Mouse (Mus musculus) Muller cell, postnatal 12 days (primary cell): ENCODE measurements around the gene Mkrn1.
A peak's percentile ranks its signal among the peaks of the same experiment; 100 is the strongest.
"Not testable (repeated sequence)": the region's sequence is repeated elsewhere in the genome, so short reads cannot be mapped to it uniquely, and the experiment has no call there.

Source experiments
- DNase-seq: peaks from one replicate; pipeline ENCODE4 v3.0.0-alpha.2; 2015; ENCODE audit errors: inconsistent ontology term

The Mkrn1 gene

DNA sequence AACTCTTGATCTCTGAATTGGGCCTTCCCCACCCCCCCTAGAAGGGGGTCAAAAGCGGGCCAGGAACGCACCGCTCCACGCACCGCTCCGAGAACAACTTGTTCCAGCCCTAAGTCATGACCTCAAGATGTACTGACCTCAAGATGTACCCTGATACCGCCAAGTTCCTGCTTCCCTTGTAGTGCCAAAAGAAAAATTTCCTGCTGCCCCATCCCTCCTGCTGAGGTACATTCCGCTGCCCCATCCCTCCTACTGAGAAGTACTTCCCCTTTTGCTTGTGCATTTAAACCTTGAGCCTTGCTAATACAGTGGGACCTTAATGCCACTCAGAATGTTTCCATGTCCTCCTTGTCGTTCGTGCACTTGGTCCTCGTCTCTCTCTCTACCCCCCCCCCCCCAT lies 10.5 kb upstream of the Mkrn1 start:
- no peak for DNase-seq

DNA sequence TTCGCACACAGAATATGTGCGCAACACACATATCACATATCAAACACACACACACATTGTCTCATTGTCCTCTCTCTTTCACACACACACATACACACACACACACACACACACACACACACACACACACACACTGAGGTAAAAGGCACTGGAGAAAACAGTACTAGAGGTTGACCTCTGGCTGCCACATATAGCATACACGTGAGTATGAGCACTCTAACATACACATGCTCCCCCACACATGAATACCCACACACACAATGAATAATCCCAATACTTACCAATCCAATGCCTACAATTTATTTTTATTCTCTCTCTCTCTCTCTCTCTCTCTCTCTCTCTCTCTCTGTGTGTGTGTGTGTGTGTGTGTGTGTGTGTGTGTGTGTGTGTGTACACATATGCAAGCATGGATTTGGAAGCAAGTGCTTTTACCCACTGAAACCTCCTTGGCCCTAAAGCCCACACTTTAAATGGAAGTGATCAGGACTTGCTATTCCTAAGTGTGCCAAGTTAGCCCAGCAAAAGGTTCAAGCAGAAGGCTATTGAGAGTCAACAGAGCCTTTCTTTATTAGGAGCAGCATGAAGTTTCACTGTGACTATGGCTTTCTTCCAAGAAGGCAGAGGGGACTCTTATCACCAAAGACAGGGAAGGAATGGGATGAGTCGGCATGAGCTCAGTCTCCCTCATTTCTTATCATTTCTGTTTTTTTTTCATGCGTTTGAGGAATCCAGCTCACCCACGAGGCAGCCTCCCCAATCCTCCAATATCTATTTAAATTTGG lies 8.9 kb upstream of the Mkrn1 start:
- peak; percentile 24 for DNase-seq

DNA sequence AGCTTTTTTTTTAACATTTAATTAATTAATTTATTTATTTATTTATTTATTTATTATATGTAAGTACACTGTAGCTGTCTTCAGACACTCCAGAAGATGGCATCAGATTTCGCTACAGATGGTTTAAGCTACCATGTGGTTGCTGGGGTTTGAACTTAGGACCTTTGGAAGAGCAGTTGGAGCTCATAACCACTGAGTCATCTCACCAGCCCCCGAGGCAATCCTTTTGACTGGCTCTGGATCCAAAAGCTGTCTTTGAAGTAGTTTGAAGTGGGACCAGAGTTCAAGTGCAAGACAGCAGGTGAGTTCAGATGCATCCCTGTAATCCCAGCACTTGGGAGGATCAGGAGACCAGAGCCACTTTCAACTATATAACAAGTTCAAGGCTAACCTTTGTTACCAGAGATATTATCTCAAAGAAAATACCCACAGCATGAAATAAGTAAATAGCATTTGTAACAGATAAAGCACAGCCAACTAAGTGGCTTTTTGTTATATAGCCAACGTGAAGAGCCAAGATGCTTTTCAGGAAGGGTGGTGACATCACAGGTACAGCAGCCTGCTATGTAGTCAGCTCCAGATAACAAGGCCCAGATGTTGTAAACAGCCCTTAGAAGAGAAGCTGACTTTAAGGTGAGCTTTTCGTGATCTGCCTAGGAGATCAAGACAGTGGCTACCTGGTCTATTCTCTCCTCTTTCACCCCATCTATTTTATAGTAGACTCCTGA lies 7.2 kb upstream of the Mkrn1 start:
- peak; percentile 45 for DNase-seq

DNA sequence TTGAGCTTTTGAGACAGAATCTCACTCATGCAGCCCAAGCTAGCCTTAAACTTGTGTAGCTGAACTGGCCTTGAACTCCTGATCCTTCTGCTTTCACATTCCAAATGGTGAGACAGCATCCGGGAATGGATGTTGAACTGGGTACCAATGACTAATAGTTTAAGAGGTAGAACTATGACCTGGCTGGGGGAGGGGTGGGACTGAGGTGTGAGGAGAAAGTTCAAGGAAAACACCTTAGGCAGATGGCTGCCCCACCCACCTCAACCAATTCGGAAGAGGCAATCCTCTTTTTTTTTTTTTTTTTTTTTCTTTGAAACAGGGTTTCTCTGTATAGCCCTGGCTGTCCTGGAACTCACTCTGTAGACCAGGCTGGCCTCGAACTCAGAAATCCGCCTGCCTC lies 6.5 kb upstream of the Mkrn1 start:
- DNase-seq, result no peak

DNA sequence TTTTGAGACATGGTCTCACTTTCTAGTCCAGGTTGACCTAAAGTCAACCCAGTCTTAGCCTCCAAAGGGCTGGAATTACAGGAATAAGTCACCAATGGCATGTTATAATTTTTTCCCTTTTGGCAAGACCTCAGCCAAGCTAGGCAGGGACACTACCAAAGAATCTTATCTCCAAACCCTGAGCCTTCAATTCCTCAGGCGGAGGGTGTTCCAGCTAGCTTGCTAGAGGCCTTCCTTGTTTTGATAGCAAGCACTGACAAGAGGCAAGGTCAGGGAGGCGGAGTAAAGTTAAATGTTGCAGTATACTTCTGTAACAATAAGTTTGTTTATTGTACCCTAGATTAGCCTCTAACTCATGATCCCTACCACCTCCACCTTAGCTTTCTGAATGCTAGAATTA lies 4.9 kb upstream of the Mkrn1 start:
- no peak for DNase-seq

DNA sequence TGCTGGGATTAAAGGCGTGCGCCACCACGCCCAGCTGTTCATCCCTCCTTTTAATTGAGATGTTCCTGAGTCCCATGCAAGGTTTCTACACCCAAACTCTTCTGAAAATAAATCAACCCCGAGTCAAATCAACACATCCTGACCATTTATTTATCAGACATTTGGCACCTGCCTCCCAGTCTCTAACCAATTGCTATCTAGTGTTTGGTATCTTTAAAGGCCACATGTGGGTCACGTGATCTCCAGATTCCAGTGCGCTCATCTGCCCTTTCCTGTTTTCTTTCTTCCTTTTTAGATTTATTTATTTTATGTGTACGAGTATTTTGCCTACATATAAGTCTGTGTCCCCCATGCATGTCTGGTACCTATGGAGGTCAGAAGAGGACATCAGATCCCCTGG lies 3.4 kb upstream of the Mkrn1 start:
- DNase-seq, result no peak

DNA sequence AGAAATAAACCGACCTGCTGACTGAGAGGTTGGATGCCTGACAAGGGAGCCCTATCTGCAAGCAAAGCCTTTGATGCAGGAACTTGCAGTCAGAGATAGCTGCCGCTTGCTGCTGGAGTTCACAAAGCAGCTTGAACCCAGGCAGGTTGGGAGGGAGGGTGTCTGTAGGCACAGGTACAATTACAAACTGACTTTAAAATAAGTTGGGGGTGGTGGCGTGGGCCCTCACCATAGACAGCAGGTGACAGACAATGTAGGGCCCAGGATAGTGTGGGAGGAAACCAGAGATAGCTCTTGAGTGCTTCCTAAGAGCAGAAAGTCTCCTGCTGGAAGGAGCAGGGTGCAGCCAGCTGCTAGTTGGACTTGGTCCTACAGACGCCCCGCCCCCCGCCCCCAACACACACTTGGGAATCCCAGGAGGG lies 2.9 kb upstream of the Mkrn1 start:
- DNase-seq, result no peak

DNA sequence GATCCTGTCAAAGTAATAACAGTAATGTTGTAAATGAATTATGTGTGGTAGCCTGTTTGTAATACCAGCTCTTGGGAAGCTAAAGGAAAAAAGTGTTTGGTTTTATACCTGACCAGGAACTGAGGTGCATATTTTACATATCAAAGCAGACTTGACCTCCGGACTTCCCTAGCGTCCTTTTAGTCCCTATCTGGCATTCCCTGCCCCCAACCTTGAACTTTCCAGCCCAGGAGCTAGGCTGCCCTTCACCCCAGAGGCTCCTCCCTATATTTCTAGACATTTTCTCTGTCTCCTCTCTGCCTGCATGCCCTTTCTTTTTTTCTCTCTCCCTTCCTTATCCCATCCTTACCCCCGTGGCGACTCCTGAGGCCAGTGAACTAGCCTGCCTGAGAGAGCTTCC lies 605 bp upstream of the Mkrn1 start:
- DNase-seq, result no peak

DNA sequence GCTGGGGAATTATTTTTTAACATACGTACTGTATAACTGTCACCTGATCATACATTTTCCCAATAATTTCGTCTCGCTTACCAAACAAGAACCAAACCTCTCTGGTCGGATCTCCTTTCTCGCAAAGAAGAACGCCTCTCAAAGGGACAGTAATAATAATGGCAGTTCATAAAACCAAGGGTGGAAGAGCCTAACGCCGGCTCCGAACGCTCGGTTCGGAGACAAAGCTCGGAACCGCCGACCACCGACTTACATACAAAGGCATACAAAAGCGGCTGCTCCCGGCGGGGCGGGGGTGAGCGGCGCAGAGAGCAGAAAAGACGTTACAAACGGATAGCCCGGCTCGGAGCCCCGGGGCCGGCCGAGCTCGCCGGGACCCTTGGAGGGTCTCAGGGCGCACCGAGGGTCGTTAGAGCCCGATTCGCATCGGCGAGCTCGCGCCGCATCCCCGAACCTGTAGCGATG lies 844 bp downstream of the Mkrn1 start:
- DNase-seq, result peak; percentile 42

DNA sequence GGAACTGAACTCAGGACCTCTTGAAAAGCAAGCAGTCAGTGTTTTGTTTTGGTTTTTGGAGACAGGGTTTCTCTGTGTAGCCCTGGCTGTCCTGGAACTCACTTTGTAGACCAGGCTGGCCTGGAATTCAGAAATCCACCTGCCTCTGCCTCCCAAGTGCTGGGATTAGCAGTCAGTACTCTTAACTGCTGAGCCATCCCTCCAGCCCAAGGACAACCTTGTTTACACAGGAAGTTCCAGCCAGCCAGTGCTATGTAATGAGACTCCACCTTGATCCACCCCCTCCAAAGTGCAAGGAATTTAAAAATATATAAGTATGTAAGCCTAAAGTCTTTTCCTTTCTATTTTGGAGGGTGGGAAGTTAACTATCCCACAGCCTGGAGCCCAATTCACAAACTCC lies 3.6 kb downstream of the Mkrn1 start:
- not testable (repeated sequence) for DNase-seq

DNA sequence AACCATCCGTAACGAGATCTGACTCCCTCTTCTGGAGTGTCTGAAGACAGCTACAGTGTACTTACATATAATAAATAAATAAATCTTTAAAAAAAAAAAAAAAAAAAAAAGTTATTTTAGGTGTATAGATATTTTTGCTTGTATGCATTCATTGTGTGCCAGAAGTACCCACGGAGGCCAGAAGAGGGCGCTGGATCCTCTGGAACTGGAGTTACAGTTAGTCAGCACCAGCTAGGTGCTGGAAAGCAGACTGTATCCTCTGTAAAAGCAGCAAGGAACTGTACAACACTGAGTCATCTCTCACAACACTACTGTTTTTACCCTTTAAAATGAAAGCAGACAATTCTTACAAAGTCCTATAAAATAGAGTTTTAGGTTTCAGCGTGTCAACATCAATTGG lies 4.5 kb downstream of the Mkrn1 start:
- peak; percentile 29 for DNase-seq

DNA sequence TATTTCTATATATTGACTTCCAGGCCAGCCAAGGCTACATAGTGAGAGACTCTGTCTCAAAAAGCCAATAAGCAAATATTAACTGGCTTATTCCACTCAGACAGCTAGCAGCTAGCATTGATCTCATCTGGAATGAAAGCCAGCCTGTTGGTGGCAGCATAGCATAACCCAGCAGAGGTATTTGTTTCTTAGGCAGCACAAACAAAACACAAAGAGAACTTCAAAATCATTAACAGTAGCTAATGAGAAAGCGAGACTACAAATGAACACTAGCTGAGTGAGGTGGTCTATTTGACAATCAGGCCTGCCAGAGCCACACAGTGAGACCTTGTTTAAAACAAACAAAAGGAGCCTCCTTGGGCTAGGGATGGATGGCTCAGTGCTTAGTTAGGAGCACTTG lies 6.2 kb downstream of the Mkrn1 start:
- DNase-seq, result peak; percentile 47

DNA sequence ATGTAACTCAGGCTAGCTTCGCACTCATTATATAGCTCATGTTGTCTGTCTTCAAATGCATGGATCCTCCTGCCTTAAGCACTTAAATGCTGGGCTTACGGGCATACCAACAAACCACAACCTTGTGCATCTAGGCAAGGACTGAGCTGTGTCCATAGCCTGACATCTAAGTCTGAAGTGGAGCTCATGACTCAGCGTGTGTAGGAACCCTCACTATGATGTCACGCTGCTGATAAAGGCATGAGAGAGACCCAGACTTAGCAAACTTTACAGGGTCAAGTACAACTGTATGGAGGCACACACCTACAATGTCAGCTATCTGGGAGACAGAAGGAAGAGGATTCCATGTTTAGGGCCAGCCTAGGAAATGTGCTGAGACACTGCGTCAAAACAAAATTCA lies 13.8 kb downstream of the Mkrn1 start:
- DNase-seq, result no peak

DNA sequence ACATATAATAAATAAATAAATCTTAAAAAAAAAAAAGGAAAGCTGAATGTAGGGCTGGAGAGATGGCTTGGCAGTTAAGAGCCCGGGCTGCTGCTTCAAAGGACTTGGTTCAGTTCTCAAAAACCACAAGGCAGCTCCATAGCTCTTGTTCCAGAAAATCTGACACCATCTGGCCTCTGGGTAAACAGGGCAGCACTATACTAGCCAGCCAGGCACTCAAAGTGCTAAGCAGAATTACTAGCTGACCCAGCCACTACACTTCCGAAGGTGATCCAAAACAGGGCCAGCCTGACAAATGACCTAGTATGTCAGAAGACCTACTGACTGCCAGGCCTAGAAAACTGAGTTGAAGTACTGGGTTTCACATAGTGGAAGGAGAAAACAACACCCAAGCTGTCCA lies 17.1 kb downstream of the Mkrn1 start:
- DNase-seq, result no peak

DNA sequence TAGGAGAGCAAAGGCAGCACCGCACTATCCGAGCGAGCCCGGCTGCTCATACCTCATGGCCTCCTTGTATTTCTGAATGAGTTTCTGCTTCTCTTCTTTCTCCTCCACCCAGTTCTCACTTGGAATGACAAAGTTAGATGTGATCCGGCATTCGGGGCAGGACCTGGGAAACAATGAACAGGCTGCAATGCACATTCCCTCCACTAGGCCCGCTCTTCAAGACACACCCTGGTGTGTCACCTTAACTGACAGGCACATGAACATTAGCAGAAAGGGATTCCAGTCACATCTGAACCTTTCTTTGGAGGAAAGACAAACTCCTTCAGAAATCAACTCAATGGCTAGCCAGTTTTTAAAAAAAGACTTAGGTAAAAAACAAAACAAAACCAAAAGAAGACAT lies 19.9 kb downstream of the Mkrn1 start:
- DNase-seq, result peak; percentile 59

DNA sequence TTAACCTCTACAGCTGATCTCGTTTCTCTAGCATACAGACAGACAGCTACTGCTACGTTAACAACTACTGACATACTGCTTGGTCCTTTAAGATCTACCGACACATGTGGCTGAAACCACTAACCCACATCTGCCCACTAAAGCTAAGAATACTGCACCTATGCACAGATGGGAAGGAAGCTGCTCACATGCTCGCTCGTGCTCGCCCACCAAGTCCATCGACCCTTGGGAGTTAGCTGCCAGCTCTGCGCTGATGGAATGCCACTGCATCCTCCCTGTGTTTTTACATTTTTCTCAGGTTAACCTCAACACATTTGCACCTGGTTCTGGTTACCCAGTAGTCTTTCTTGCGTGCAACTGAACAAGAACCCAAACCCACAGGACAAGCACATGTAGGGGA lies 21.9 kb downstream of the Mkrn1 start:
- DNase-seq, result no peak

DNA sequence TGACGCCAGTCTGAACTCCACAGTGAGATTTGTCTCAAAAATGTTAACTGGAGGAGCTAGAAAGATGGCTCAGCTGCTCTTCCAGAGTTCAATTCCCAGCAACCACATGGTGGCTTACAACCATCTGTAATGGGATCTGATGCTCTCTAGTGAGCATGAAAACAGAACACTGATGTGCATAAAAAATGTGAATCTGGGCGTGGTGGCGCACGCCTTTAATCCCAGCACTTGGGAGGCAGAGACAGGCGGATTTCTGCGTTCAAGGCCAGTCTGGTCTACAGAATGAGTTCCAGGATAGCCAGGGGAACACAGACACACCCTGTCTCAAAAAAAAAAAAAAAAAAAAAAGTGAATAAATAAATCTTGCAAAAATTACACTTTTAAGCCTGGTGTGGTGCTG lies 23.2 kb downstream of the Mkrn1 start:
- no peak for DNase-seq

DNA sequence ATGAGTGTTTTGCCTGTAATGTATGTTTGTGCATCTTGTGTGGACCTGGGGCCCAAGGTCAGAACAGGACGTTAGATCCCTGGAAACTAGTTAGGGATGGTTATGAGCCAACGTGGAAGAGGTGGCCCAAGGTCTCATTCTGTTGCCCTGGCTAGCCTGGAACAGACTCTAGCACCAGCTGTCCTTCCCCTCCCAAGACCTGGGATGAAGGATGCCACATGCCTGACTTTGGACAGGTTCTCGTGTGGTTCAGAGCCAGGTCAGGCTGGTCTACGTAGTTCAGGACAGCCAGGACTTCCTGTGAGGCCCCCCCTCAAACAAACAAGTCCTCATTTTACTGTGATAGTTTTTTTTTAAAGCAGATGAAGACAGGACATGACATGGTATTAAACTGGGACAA lies 24.3 kb downstream of the Mkrn1 start:
- DNase-seq, result no peak

DNA sequence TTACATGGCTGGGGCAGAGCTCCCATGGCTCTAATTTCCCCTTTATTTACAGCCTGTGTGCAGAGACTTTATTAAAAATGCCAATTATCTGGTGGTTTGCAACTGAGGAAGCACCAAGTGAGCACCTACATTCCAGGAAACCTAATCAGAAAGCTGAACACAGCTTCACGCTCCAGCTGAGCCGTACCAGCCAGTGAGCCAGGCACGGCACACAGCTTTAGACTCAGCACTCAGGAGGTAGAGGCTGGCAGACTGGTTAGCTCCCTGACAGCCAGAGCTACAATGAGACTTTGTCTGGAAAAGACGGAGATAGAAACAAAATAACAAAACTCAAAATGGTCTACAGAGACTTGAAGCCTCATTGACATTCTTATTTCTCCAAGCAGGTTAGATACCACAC lies 24.8 kb downstream of the Mkrn1 start:
- DNase-seq, result peak; percentile 16

DNA sequence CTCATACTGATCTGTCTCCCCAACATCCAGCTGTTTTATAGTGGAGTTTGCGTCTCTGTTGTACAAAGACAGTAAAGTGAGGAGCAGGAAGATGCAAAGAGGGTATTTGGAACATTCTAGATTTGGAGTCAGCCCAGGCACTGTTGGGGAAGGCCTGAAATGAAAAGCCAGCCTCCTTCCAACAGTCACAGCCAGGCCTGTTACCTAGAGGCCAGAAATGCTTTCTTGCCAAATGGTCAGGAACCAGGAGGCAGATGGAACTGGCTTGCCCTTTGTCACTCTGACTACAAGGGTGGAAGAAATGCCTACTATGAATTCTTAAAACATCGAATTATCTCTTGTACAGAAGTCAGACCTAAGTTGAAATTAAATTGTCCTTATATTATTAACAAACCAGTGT lies 30.3 kb downstream of the Mkrn1 start:
- no peak for DNase-seq

DNA sequence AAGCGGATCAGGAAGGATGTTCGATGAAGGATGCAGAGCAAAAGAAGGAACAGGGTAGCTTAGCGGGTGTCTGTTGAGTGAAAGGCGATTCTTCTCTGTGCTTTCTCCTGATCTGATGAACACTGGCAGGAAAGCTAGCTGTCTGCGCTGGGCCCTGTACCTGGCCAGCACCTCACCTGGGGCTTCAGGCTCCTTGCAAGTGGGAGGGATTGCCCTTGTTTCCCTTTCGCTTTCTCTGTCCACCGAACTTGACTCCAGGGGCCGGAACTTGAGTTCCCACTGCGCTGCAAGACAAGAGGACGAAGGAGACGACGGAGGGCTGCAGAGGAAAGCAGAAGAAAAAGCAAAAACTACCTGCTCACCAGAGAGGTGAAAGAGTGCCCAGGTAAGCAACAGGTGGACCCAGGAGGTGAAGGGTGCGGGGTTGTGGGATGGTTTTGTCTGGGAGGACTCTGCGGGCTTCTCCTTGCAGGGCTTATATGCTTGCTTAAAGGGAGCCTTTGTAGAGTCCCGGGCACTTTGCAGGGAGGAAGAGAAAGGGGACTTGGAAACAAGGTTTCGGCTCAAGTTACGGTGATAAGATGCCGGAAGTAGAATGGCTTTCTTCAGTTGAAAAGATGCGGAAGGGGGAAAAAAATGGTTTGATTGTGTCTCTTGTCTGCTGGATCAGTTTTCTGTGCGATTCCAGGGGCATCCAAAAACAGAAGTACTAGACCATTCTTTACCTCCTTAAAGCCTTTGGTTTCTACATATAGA lies 39.0 kb downstream of the Mkrn1 start, which contains the start of gene Rab19:
Gene Rab19, plus strand, starts transcription at position 51 of the 756 bp plus-strand sequence.
- DNase-seq, result peak; percentile 33

DNA sequence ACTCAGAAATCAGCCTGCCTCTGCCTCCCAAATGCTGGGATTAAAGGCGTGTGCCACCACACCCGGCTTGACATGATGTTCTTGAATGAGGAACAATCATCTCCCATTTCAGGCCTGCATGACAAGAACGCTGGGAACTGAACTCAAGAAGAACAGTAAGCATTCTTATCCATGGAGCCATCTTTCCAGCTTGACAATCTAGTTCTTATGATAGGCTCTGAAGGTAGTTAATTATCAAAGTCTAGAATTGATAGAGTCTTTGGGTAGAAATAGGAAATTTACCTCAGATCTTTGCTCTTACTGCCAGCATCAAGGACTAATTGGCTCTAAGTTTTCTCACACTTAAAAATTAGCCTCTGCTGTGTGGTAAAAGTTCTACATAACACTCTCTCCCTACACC lies 40.0 kb downstream of the Mkrn1 start:
- no peak for DNase-seq

DNA sequence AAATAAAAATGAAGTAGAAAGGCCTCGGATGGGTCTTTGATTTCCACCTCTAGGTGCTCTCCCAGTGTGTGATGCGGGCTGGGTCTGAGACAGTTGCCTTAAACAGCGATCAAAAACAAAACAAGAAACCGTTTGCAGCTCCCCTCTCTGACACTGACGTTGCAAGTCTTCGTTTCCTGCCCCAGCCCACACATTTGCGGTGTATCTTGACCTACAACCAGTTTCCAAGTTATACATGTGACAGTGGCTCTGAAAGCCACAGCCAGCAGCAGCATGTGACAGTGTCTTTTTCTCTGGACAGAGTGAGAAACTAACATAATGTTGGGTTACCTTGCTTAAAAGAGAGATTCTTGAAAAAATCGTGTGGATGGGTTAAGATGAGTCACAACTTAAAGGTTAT lies 40.5 kb downstream of the Mkrn1 start:
- no peak for DNase-seq
